Mouse (Mus musculus) erythroblast, embryonic 14.5 days (primary cell): ENCODE results near the gene Tlr7.

Experiments
- GATA1 ChIP-seq: IDR thresholded peaks from 2 replicates; pipeline ENCODE4 v1.6.1; 2012; ENCODE audit warnings: low read length, inconsistent platforms, mixed read lengths
- TAL1 ChIP-seq: IDR thresholded peaks from 3 replicates; pipeline ENCODE4 v1.6.1; 2012; ENCODE audit warnings: low read length, inconsistent platforms, mixed read lengths

DNA sequence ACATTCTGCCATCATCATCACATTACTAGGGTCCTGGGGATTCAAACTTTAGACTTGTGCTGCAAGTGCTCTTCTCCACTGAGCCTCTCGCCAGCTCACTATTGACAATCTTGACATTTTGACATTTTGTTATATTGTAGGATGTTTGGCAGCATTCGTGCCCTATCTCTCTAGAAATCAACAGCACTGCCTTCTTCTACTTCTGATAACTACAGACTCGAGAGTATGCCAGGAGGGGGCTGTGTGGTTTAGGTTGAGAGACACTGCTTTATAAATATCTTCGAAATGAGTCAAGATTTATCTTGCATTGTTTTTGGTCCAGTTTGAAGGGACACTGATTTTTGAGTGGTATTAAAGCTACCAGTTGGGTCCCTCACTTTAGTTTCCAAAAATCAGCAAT is 635 bp upstream of the Tlr7 start:
- TF ChIP-seq GATA1 (no peak), TAL1 (no peak)
